Mouse (Mus musculus): ENCODE results near the gene Gm20741. TPM values are rescaled to one million over a fixed set of nuclear protein-coding genes. Genes with fewer than 3 reads are reported as not detected.

Gm20741 gene
- total RNA-seq (2023): not detected

DNA sequence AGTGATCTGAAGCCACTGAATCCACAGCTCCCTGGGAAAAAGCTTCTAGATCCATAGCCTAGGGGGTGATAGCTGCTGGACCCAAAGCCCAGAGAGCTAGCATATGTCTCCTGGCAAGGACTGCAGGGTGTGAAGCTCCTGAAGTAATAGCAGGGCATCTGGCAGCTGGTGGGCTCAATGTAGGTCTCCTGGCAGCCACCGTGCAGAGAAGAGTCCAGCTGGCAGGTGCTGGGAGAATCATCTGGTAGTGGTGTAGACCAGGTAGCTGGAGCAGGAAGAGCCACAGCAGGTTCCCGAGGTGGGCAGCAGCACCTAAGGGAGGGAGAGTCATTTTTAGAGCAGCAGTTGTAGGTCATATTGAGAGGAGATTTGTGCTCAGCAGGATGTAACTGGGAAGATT lies at the start of gene Gm20741:
Gene Gm20741, minus strand, starts transcription at position 394 of the 400 bp plus-strand sequence.

DNA sequence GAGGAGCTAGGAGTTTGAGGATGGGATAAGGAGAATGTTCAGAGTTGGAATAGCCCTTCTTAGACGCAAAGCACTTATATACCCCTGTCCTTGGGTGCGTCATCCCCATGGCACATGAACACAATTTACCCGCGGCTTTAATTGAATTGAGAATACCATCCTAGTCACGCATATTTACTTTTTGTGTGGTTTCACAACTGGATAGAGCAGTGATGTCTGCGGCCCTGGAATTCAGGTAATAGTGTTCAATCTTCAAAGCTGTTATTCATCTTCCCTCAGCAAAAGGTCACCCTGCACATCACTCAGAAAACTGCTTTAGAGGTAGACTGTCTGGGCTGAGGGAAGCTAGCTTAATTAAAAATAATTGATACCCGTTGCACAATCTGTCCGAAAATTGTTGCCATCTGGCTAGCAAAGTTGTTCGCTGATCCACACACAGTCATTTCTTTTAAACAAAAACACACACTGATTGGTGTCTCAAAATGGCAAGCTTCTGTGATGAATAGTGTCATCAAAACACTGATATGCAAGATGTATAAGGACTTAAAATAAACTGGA lies 14.2 kb upstream of the Gm20741 start, which contains the start of gene Krtap14:
Gene Krtap14, minus strand, starts transcription at position 51 of the 558 bp plus-strand sequence.

GRCm38 (mm10) chr16:88820066-88820465 lies 8.0 kb upstream of the Gm20741 start, which contains the start of gene Krtap15:
TSS of gene Krtap15 (plus strand) at chr16:88820215.

GRCm38 (mm10) chr16:88777596-88777995 lies 34.4 kb downstream of the Gm20741 start, which contains the start of gene Gm5965:
TSS of gene Gm5965 (plus strand) at chr16:88777896.

DNA sequence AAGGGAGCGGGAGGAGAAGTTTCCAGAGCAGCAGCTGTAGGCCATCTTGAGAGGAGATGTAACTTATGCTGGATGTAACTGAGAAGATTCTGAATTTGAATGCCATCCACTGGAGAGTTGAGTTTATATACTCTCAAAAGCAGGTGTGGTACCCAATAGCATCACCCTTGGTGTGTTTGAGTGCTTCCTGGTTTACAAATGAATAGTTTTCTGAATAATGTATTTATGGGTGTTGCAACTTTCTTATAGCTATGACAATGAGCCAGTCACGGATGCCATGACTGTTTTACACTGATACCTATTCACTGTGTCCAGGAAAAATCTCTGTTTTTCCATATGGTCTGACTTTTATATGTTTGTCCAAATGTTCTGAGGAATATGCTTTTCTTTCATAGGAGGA lies 37.9 kb downstream of the Gm20741 start, which contains the start of gene 2310057N15Rik:
Gene 2310057N15Rik, minus strand, starts transcription at position 101 of the 400 bp plus-strand sequence.

Other genes with a start within 250 kb of the Gm20741 start
- gene Cldn8, start 249.0 kb downstream of the Gm20741 start, total RNA-seq (2023): not detected
- not detected for gene Krtap24-1, start 199.9 kb downstream of the Gm20741 start, total RNA-seq (2023)
- not detected for gene 2310079G19Rik, start 184.6 kb downstream of the Gm20741 start, total RNA-seq (2023)
- not detected for gene Krtap26-1, start 164.4 kb downstream of the Gm20741 start, total RNA-seq (2023)
- not detected for gene Krtap27-1, start 140.5 kb downstream of the Gm20741 start, total RNA-seq (2023)
- not detected for gene 2310061N02Rik, start 104.3 kb downstream of the Gm20741 start, total RNA-seq (2023)
- not detected for gene Krtap13-1, start 83.4 kb downstream of the Gm20741 start, total RNA-seq (2023)
- gene Krtap13, start 60.6 kb downstream of the Gm20741 start, total RNA-seq (2023): not detected
- gene 2310034C09Rik, start 53.4 kb downstream of the Gm20741 start, total RNA-seq (2023): not detected
- gene 2310057N15Rik, start 38.0 kb downstream of the Gm20741 start, total RNA-seq (2023): not detected
- gene Gm5965, start 34.3 kb downstream of the Gm20741 start, total RNA-seq (2023): not detected
- gene Krtap15, start 8.0 kb upstream of the Gm20741 start, total RNA-seq (2023): not detected
- not detected for gene Krtap14, start 13.9 kb upstream of the Gm20741 start, total RNA-seq (2023)
- not detected for gene Krtap19-1, start 57.2 kb upstream of the Gm20741 start, total RNA-seq (2023)
- gene Krtap19-2, start 62.0 kb upstream of the Gm20741 start, total RNA-seq (2023): not detected
- not detected for gene Krtap19-3, start 65.8 kb upstream of the Gm20741 start, total RNA-seq (2023)
- gene Krtap19-4, start 72.9 kb upstream of the Gm20741 start, total RNA-seq (2023): not detected
- gene Krtap19-5, start 84.2 kb upstream of the Gm20741 start, total RNA-seq (2023): not detected
- not detected for gene Krtap19-9b, start 120.0 kb upstream of the Gm20741 start, total RNA-seq (2023)
- not detected for gene Krtap16-3, start 150.7 kb upstream of the Gm20741 start, total RNA-seq (2023)
- gene Krtap22-2, start 198.5 kb upstream of the Gm20741 start, total RNA-seq (2023): not detected
- gene Gm10229, start 203.1 kb upstream of the Gm20741 start, total RNA-seq (2023): not detected
- gene Krtap6-1, start 219.5 kb upstream of the Gm20741 start, total RNA-seq (2023): not detected
- gene Gm10228, start 229.3 kb upstream of the Gm20741 start, total RNA-seq (2023): not detected
- gene Krtap6-5, start 235.7 kb upstream of the Gm20741 start, total RNA-seq (2023): not detected